Mouse (Mus musculus): Measurements from ENCODE around the gene Nck2.

DNA sequence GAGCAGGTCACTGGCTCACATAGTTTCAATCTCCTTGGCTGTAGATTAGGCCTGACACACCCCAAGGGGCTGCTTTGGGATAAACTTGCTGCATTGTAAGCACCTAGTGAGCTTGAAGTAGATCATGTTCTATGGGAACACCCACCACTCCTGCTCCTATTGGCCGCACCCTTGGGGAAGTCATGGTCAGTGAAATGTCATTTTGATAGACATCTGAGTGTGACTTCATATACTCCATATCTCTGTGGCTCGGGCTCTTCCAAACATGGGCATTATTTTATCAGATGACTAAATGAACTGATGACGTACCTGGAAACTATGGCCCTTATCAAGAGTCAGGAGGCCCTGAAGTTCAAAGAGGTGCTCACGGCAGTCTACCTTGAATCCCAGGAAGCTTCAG, 77.6 kb downstream of the Nck2 start:
- TF ChIP-seq POLR2A (IDR thresholded peaks at IDR 0.05; ENCODE audit: borderline replicate concordance, insufficient read depth, low read length) (no peak), CTCF (IDR thresholded peaks at IDR 0.05; ENCODE audit: borderline replicate concordance, insufficient read depth, low read depth, low read length) (no peak)
